Comparison of ENCODE assay signal across 8 mouse cellular contexts in genomic region chr14:27596265-27596664, GRCm38 (mm10). TPM values are rescaled to one million over a fixed set of nuclear protein-coding genes. Genes with fewer than 3 reads are reported as not detected.
A peak's percentile ranks its signal among the peaks of the same experiment; 100 is the strongest.
DNase-seq lines count a peak whose midpoint lies in the region; ATAC-seq and TF ChIP-seq lines count a peak whose summit lies in the region.

No protein-coding gene starts in this region.

- H3K27ac ChIP-seq in cortical plate, adult 2 months (ENCODE audit: insufficient read depth, low read length) = no peak overlapping the region
- H3K27ac ChIP-seq in lung, embryonic 14.5 days (ENCODE audit: low read depth) = no peak overlapping the region

- no peak for TF ChIP-seq POLR2A in cortical plate, adult 2 months (IDR thresholded peaks at IDR 0.05; ENCODE audit: extremely low read depth, insufficient read depth, low read length)

- no peaks in the 10 kb centered on the region for H3K36me3 ChIP-seq in lung, embryonic 14.5 days (ENCODE audit: insufficient read depth)

- TF ChIP-seq CTCF in cortical plate, adult 2 months (IDR thresholded peaks at IDR 0.05; ENCODE audit: extremely low read depth, insufficient read depth, low read length) = peak; percentile 46
- peak; percentile 78 for TF ChIP-seq CTCF in lung, embryonic 14.5 days (IDR thresholded peaks at IDR 0.05; ENCODE audit: low read depth)

- 4% methylated on average over 7 of the region's 7 CpGs for WGBS in lung, embryonic 14.5 days

- ATAC-seq in lung, embryonic 14.5 days (ENCODE audit: insufficient read depth) = peak; percentile 92

- no peaks in the 10 kb centered on the region for H3K27me3 ChIP-seq in lung, embryonic 14.5 days (ENCODE audit: insufficient read depth, low read length)

- H3K4me2 ChIP-seq in lung, embryonic 14.5 days = no peak overlapping the region

- H3K4me1 ChIP-seq in cortical plate, adult 2 months (ENCODE audit: control insufficient read depth, insufficient read depth, low read length) = no peaks in the 10 kb centered on the region
- H3K4me1 ChIP-seq in lung, embryonic 14.5 days (ENCODE audit: insufficient read depth) = no peaks in the 10 kb centered on the region

- DNase-seq in CD4-positive helper T cell, adult 2 months (ENCODE audit: low read depth, low spot score) = peak; percentile 77
- DNase-seq in adipocyte (ENCODE audit: low spot score) = peak; percentile 88
- peak; percentile 63 for DNase-seq in heart, adult 8-10 months (ENCODE audit: low spot score)
- peak; percentile 95 for DNase-seq in kidney, postnatal 10 days
- peak; percentile 97 for DNase-seq in lung, embryonic 14.5 days
- DNase-seq in right cerebral cortex, adult 18-20 months = peak; percentile 60
- peak; percentile 65 for DNase-seq in urinary bladder, postnatal 10 days (ENCODE audit: low spot score)

- H3K9me3 ChIP-seq in lung, embryonic 14.5 days (ENCODE audit: low read depth, low read length) = no peaks in the 10 kb centered on the region

- no peak overlapping the region for H3K4me3 ChIP-seq in cortical plate, adult 2 months (ENCODE audit: insufficient read depth, low read length)
- H3K4me3 ChIP-seq in lung, embryonic 14.5 days (ENCODE audit: low read depth, low read length) = no peak overlapping the region

- H3K9ac ChIP-seq in lung, embryonic 14.5 days = no peak overlapping the region

RNA-seq across cellular contexts. Expression of gene Erc2, which starts 26.0 kb away (rescaled TPM):
- 73.6 and 77.8 TPM in 2 replicates for polyA plus RNA-seq in cortical plate, adult 2 months (2012; rRNA removed)
- total RNA-seq in heart, adult 8-10 months (2022) = 1 to 10 TPM; 1.0 to 1.2 (median 1.1) TPM
- 2.1 and 2.6 TPM in 2 replicates for polyA plus RNA-seq in lung, embryonic 14.5 days (2014; fragmentation: Nextera tagmentation; extraction: Ambion mirVana)

Comparison
In these comparisons a context has a peak if more than half of its experiments do, and no peak if none do; other contexts are left out.
1. RNA of gene Erc2, which starts 26.0 kb away (polyA plus RNA-seq): 73.6 to 77.8 TPM in cortical plate, adult 2 months; 2.1 to 2.6 TPM in lung, embryonic 14.5 days; every median in the first group is over 10 times any median in the second.
2. Peak in every context shown above with its lines, with median percentiles within 50 percentile points of each other: DNase-seq.